Mouse (Mus musculus) bone marrow macrophage, adult 2 months (primary cell): Measurements from ENCODE around the gene Spint2.

ENCODE experiments used
- CTCF ChIP-seq: IDR thresholded peaks from 2 replicates; pipeline ENCODE4 v1.5.1; 2012; ENCODE audit warnings: low read depth, mild to moderate bottlenecking, low read length, moderate library complexity
- POLR2A ChIP-seq: IDR thresholded peaks from 2 replicates; pipeline ENCODE4 v1.6.1; 2012; ENCODE audit warnings: mild to moderate bottlenecking, low read depth, low read length, borderline replicate concordance

DNA sequence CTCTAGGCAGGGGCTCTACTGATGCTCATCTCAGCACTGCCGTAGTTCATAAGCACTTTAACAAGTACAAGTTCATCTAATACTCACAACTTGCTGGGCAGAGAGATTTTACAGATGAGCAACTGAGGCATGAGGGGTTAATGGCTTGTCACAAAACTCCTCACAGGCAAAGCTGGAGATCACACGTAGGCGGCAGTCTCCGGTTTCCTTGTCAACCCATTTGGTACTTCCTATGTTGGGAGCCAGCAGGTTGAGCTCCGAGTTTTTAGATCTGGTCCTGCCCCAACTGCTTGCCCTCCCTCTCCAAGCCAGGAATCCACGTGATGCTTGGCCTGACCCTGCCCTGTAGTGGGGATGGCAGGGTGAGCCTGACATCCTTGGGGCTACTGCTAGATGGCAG is 45.4 kb upstream of the Spint2 start:
- TF ChIP-seq CTCF: no peak
- TF ChIP-seq POLR2A: no peak
